Mouse (Mus musculus) embryonic fibroblast, embryonic 13.5 days (primary cell): ENCODE measurements at regions not wholly inside any gene's neighbourhood (a gene's known extent, or its start where the extent isn't known, plus 50 kb on each side); places are given as distances from the start of the nearest gene placed in this dataset.

Experiments
- H3K27ac ChIP-seq: 2 replicates; pipeline ENCODE4 v1.5.1; 2012; ENCODE audit warnings: low read length, control low read depth, inconsistent platforms; ENCODE audit not compliant: insufficient read depth
- H3K4me1 ChIP-seq: 2 replicates; pipeline ENCODE4 v1.6.1; 2011; ENCODE audit warnings: low read length; ENCODE audit not compliant: control insufficient read depth, insufficient read depth
- H3K4me3 ChIP-seq: 2 replicates; pipeline ENCODE4 v1.5.1; 2011; ENCODE audit warnings: mild to moderate bottlenecking, control low read depth, low read length; ENCODE audit not compliant: insufficient read depth
- CTCF ChIP-seq: IDR thresholded peaks from 2 replicates; pipeline ENCODE4 v1.5.1; 2011; ENCODE audit warnings: mild to moderate bottlenecking, control low read depth, low read length, moderate library complexity, borderline replicate concordance; ENCODE audit not compliant: insufficient read depth
- POLR2A ChIP-seq: IDR thresholded peaks from 2 replicates; pipeline ENCODE4 v1.6.1; 2011; ENCODE audit warnings: low read depth, mild to moderate bottlenecking, control low read depth, low read length, moderate library complexity

- H3K4me3 ChIP-seq: no peak overlapping the region
- no peak for TF ChIP-seq CTCF
- no peak for TF ChIP-seq POLR2A
- no peak overlapping the region for H3K27ac ChIP-seq
- peaks cover 3% of the 10 kb centered on the region; the same call in 1 of the 2 replicates for H3K4me1 ChIP-seq
These were observed 93.1 kb upstream of the Trpm1 start for GRCm38 (mm10) chr7:64060582-64060981.

- no peak overlapping the region for H3K4me3 ChIP-seq
- H3K4me1 ChIP-seq: peaks cover 3% of the 10 kb centered on the region; the same call in 1 of the 2 replicates
- TF ChIP-seq POLR2A: no peak
- TF ChIP-seq CTCF: no peak
- H3K27ac ChIP-seq: no peak overlapping the region
These were observed 93.6 kb upstream of the Trpm1 start for GRCm38 (mm10) chr7:64060051-64060450.

GRCm38 (mm10) chr7:64058282-64058872, 95.3 kb upstream of the Trpm1 start:
- TF ChIP-seq POLR2A (no peak), CTCF (no peak)
- Histone ChIP-seq H3K27ac (no peak overlapping the region), H3K4me3 (no peak overlapping the region)

GRCm38 (mm10) chr7:64057873-64058272, 95.8 kb upstream of the Trpm1 start:
- Histone ChIP-seq H3K4me3 (no peak overlapping the region), H3K27ac (no peak overlapping the region), H3K4me1 (no peaks in the 10 kb centered on the region)
- TF ChIP-seq POLR2A: no peak
- TF ChIP-seq CTCF: no peak

More at GRCm38 (mm10) chr7:64058282-64058872, 95.3 kb upstream of the Trpm1 start:
- H3K4me1 ChIP-seq: no peaks in the 10 kb centered on the region

GRCm38 (mm10) chr7:64056498-64056897, 97.1 kb upstream of the Trpm1 start:
- Histone ChIP-seq H3K4me3 (no peak overlapping the region), H3K27ac (no peak overlapping the region), H3K4me1 (no peaks in the 10 kb centered on the region)
- TF ChIP-seq POLR2A: no peak
- TF ChIP-seq CTCF: no peak

- Histone ChIP-seq H3K27ac (no peak overlapping the region), H3K4me3 (no peak overlapping the region), H3K4me1 (no peaks in the 10 kb centered on the region)
- TF ChIP-seq CTCF (no peak), POLR2A (no peak)
These were observed 98.6 kb upstream of the Trpm1 start for GRCm38 (mm10) chr7:64054996-64055395.

- Histone ChIP-seq H3K4me3 (no peak overlapping the region), H3K4me1 (no peaks in the 10 kb centered on the region), H3K27ac (no peak overlapping the region)
- TF ChIP-seq POLR2A: no peak
- no peak for TF ChIP-seq CTCF
These were observed 99.9 kb upstream of the Trpm1 start for GRCm38 (mm10) chr7:64053766-64054165.

GRCm38 (mm10) chr7:64052400-64052799, 101.2 kb upstream of the Trpm1 start:
- TF ChIP-seq CTCF: no peak
- H3K4me1 ChIP-seq: no peaks in the 10 kb centered on the region
- H3K27ac ChIP-seq: no peak overlapping the region

GRCm38 (mm10) chr7:64050826-64051401, 102.7 kb upstream of the Trpm1 start:
- Histone ChIP-seq H3K27ac (no peak overlapping the region), H3K4me1 (no peaks in the 10 kb centered on the region), H3K4me3 (no peak overlapping the region)
- no peak for TF ChIP-seq CTCF
- no peak for TF ChIP-seq POLR2A

More at GRCm38 (mm10) chr7:64052400-64052799, 101.2 kb upstream of the Trpm1 start:
- no peak overlapping the region for H3K4me3 ChIP-seq

GRCm38 (mm10) chr7:64050246-64050645, 103.4 kb upstream of the Trpm1 start:
- no peak overlapping the region for H3K27ac ChIP-seq
- H3K4me1 ChIP-seq: no peaks in the 10 kb centered on the region
- H3K4me3 ChIP-seq: no peak overlapping the region
- no peak for TF ChIP-seq CTCF
- no peak for TF ChIP-seq POLR2A
